Mouse (Mus musculus) hindlimb bud, embryonic 11.5 days (tissue): ENCODE results near the gene Hdac9.

Source experiments
- DNase-seq: peaks from one replicate; pipeline ENCODE4 v3.0.0-alpha.2; 2012; ENCODE audit warnings: low read depth, low spot score; ENCODE audit errors: extremely low spot score

Hdac9 gene

GRCm38 (mm10) chr12:34398611-34399010 lies 518.3 kb downstream of the Hdac9 start:
- no peak for DNase-seq

- no peak for DNase-seq
Observed at GRCm38 (mm10) chr12:34394342-34394741, 522.6 kb downstream of the Hdac9 start.

GRCm38 (mm10) chr12:34379681-34380080 lies 537.2 kb downstream of the Hdac9 start:
- DNase-seq, result no peak

- DNase-seq, result no peak
Observed at GRCm38 (mm10) chr12:34378637-34379036, 538.3 kb downstream of the Hdac9 start.

- no peak for DNase-seq
Observed at GRCm38 (mm10) chr12:34351906-34352305, 565.0 kb downstream of the Hdac9 start.

- no peak for DNase-seq
Observed at GRCm38 (mm10) chr12:34347529-34347928, 569.4 kb downstream of the Hdac9 start.

GRCm38 (mm10) chr12:34342761-34343160 lies 574.1 kb downstream of the Hdac9 start:
- DNase-seq, result no peak

- no peak for DNase-seq
Observed at GRCm38 (mm10) chr12:34338886-34339285, 578.0 kb downstream of the Hdac9 start.

- no peak for DNase-seq
Observed at GRCm38 (mm10) chr12:34334455-34335084, 582.3 kb downstream of the Hdac9 start.

- no peak for DNase-seq
Observed at GRCm38 (mm10) chr12:34332884-34333283, 584.0 kb downstream of the Hdac9 start.

- DNase-seq, result no peak
Observed at GRCm38 (mm10) chr12:34327111-34327510, 589.8 kb downstream of the Hdac9 start.

GRCm38 (mm10) chr12:34312113-34312719 lies 604.7 kb downstream of the Hdac9 start:
- no peak for DNase-seq

- DNase-seq, result no peak
Observed at GRCm38 (mm10) chr12:34305453-34305852, 611.4 kb downstream of the Hdac9 start.

- DNase-seq, result no peak
Observed at GRCm38 (mm10) chr12:34292346-34292745, 624.5 kb downstream of the Hdac9 start.

- DNase-seq, result no peak
Observed at GRCm38 (mm10) chr12:34287218-34287617, 629.7 kb downstream of the Hdac9 start.

- no peak for DNase-seq
Observed at GRCm38 (mm10) chr12:34284888-34285287, 632.0 kb downstream of the Hdac9 start.

- DNase-seq, result no peak
Observed at GRCm38 (mm10) chr12:34284396-34284795, 632.5 kb downstream of the Hdac9 start.

GRCm38 (mm10) chr12:34278822-34279221 lies 638.1 kb downstream of the Hdac9 start:
- DNase-seq, result no peak

- no peak for DNase-seq
Observed at GRCm38 (mm10) chr12:34273816-34274215, 643.1 kb downstream of the Hdac9 start.

- no peak for DNase-seq
Observed at GRCm38 (mm10) chr12:34270096-34270495, 646.8 kb downstream of the Hdac9 start.

GRCm38 (mm10) chr12:34269472-34270040 lies 647.3 kb downstream of the Hdac9 start:
- DNase-seq, result peak; percentile 77

- DNase-seq, result no peak
Observed at GRCm38 (mm10) chr12:34259651-34260050, 657.2 kb downstream of the Hdac9 start.
